Mouse (Mus musculus): Measurements from ENCODE around the gene Foxp4.

The Foxp4 gene

DNA sequence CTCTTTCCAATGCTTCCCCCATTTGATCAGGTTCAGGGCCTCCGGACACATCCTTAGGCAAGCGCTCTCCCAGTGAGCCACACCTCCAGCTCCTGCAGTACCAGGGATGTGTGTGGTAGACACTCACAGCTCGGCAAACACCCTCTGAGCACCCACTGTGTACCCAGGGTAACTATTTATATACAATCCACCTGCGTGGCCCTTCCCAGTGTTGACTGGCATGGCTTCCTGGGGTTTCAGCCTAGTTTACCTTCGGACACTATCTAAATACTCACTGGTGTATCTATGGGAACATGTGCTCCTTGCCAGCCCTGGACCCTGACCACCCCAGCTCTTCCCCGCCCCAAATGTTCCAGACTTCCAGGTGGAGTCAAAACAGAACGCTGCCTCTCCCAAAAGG is 34.7 kb downstream of the Foxp4 start:
- DNase-seq (ENCODE audit: low spot score), result peak; percentile 85

DNA sequence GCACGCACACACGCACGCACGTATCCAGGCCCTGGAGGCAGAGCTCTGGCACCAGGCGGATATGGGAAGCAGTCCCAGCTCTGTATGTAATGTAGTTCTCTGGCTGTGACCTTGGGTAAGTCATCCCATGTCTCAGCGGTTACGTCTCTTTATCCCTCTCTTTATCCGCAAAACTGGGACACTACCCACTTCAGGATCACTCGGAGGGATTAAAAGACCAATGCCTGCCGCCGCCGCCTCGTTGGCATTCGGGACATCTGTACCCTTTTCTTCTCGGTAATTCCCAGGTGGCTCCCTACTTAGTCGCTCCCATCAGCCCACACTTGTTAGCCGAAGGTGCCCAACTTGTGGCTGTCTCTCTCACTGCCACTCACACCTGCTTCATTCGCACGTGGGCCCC is 35.2 kb downstream of the Foxp4 start:
- DNase-seq (ENCODE audit: low spot score), result no peak

DNA sequence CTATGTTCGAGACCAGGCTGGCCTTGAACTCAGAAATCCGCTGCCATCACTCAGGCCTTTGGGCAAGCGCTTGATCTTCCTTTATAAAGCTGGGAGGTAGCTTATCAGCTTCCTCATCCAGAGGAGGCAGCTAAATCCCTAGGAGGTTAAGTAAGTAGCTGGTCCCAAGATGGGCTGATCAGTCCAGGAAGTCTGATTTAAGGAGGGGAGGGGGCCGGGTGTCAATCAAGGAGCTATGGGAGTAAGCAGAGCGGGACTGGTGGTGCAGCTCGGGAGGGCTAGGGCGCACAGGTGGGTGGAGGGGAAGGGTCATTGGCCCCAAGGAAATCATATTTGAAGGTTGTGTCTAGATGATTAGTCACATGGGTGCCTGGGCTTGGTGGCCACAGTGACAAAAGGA is 35.8 kb downstream of the Foxp4 start:
- no peak for DNase-seq (ENCODE audit: low spot score)

DNA sequence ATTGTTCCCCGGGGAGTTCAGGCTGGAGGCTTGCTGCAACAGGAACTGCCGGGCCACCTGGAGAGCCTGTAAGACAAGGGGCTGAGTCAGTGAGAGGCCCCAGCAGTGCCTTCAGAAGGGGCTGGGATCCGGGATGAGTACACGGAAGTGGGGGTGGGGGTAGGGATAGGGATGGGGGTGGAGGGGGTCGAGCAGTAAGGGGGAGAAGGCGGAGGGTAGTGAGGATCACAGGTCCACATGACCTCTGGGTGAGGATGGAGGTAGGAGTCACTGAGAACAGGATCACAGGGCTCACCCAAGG is 36.3 kb downstream of the Foxp4 start:
- no peak for DNase-seq (ENCODE audit: low spot score)

DNA sequence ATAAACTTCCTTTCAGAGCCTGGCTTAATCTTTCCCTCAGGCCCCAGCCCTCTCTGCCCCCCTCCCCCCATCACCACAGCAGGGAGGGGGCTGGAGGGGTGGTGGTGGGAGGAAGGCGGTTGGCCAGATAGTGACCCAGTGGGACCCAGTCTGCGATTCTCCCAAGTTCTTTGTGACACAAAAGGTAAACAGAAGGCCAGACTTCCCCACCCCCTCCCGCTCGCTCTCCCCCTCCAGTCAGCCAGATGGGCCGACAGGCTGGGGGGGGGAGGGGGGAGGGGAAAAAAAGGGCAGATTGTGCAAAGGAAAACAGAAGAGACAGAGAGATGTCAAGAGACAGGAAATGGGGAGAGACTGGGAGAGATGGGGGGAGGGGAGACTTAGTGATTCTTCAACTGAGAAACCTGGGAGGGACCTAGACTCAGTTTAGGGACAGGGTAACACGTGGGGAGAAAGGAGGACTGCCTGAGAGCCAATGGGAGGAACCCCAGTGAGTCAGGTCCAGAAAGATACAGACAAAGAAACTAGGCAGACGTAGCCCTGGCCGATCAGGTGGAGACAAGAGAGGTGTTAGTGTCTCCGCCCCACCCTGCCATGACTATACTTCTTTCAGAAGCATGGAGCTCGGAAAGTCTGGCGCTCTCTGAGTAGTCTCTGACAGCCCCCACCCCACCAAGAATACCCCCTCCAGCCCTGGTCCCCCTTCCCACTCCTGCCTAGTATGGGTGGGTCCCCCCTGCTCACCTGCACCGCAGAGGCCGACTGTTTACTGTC is 36.9 kb downstream of the Foxp4 start:
- no peak for DNase-seq (ENCODE audit: low spot score)

DNA sequence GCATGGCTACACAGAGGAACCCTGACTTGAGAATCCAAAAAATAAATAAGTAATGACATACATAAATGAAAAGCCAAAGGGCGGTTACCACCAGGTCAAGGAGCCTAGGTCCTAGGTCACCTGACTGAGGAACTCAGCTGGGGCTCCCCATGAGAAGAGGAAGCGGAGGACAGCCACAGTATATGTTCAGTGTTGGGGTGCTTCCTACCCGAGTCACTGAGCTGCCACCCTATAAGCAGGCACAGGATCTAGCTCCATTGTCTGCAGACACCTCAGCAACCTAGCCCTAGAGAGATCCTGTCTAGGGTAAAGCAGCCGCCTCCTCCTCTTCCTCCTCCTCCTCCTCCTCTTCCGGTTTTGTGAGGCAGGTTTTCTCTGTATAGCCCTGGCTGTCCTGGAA is 41.3 kb downstream of the Foxp4 start:
- DNase-seq (ENCODE audit: low spot score), result no peak

DNA sequence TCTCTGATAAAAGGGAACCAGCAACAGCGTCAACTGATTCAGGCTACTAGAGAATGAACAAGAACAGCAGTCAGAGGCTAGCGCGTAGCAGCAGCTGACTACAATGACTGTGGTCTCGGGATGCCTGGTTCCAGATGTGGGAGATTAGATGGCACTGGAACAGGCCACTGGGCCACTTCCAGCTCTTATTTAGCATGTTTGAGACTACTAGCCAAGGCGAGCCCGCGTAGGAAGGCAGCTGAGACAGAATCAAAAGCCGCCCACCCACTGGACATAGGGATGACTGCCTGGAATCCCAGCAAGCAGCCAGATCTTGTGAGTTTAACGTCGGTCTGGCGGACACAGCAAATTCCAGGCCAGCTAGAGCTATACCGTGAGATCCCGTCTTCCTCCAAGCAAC is 43.1 kb downstream of the Foxp4 start:
- DNase-seq (ENCODE audit: low spot score), result no peak

DNA sequence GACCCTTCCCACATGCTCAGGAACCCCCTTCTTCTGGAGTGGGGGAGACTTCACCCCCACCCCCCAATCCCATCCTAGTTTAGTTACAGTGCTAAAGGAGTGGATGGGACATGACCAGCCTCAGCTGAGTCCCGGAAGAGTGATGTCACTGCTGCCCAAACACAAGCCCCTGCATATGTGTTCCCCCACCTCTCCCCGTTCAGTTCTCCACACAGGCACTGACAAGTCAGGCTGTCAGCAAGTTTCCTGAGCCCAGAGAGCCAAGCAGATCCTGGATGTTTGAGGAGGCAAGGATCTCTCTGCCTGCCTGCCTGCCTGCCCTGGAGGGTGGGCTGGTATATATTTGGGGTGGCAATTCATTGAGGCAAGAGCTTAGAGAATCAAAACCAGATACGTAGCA is 45.2 kb downstream of the Foxp4 start:
- DNase-seq (ENCODE audit: low spot score), result no peak

DNA sequence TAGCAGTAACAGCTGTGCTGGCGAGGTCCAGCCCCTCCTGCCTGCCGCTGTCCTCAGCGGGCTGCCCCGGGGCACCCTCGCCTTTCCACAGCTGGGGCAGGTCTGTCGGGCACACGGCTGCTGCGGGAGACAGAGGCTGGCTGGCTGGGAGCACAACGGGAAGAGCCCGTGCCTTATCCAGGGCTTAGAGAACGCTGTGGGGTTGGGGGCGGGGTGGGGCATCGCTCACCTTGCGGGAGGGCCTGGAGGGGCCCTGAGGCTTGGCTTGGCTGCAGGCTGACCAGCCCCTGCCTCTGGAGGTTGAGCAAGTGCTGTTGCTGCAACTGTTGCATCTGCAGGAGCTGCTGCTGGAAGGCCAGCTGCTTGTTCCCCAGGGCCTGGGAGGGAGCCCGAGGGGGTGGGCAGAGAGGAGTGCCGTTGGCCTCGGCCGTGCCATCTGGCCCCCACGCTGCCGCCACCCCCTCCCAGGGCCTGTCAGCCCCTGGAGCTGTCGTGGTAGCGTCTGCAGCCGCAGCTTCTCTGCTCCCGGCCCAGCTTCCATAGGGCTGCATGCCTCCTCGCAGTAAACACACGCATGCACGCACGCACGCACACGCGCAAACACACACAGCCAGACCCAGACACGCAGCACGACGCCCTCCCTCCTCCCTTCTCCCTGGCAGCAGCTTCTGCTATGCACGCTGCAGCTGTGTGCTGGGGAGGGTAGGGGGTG is 45.9 kb downstream of the Foxp4 start:
- no peak for DNase-seq (ENCODE audit: low spot score)

DNA sequence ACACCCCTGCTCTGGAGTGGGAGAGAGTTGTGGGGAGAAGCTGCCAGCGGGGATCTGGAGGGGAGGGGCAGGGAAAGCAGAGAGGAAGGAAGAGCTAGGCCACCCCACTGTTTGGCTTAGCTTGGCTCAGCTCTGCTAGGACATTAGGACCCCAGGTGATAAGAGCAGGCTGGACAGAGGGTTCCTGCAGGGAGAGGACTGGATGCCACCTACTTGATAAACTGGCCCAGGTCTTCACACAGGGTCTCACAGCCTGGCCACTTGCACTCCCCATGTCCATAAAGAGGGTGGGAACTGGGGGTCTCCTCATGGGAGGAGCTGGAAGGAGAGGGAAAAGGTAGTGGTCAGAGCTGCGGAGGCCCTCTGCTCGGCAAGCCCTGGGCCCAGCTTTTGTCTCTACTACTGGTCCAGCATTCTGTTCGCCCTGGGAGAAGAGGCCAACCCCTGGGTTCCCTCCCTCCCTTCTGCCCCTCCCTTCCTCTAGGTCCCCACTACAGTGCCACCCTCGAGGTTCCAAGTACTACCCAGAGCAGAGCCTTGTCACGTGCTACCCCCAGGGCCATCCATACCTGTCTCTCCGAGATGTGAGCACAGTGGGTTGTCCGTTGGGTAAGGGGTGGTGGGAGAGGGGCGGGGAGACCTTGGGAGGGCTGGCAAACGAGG is 46.6 kb downstream of the Foxp4 start:
- no peak for DNase-seq (ENCODE audit: low spot score)

DNA sequence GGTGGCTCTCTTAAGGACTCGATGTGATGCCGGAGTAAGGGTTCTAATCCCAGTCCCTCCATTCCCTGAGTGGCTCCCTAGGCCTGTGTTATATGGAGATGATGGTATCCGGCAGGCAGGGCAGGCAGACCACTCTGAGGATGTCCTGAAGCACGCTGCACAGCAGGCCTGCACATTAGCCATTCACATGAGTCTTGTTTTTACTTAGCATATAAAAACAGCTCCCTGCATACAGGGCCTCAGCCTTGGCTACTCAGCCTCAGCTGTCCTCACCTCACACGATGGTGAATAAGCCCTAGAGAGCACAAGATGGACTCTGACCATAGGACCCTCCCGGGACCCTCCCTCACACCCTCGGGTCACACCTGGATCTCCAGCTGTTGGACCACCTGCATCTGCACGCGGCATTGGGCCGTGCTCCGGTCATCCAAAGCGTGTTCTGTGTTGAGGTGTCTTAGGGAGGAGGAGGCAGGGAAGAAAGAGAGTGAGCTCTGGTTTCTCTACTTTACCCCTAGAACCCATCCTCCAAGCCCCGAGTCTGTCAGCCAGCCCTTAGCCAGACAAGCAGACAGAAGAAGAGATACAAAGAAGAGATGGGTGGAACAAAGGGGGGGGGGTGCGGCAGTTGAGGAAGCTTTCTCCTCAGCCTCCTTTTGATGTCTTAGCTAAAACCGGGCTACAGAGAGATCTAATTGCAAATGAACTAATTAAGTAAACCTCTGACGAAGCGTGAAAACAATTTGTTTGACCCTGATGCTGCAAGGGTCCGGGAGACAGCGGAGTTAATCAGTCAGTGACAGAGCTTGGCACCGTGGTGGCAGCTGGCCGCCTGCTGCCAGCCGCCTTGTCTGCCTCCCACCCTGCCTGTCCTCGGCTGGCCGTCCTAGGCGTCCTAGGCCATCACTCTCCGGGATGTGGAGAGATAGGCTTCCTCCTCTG is 47.4 kb downstream of the Foxp4 start:
- DNase-seq (ENCODE audit: low spot score), result no peak

DNA sequence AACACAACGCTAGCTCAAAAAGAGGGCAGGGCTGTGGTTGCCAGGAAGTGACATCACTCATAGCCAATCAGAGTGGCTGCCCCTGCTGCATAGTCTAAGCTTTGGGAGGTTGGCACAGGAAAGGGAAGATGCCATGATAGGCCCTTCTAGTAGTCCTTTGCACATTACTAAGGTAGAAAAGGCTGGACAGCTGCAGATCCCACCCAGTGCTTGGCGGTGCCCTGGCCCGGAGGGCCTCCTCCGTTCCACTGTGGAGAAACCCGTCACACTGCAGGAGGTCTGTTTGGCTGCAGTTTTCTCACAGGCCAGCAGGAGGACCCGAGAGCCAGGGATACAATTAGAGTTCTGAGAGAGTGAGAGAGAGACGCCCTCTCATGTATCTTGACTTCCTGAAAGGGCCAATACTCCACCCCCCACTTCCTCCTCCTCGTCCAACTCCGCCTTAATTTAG is 51.1 kb downstream of the Foxp4 start:
- peak; percentile 90 for DNase-seq (ENCODE audit: low spot score)

DNA sequence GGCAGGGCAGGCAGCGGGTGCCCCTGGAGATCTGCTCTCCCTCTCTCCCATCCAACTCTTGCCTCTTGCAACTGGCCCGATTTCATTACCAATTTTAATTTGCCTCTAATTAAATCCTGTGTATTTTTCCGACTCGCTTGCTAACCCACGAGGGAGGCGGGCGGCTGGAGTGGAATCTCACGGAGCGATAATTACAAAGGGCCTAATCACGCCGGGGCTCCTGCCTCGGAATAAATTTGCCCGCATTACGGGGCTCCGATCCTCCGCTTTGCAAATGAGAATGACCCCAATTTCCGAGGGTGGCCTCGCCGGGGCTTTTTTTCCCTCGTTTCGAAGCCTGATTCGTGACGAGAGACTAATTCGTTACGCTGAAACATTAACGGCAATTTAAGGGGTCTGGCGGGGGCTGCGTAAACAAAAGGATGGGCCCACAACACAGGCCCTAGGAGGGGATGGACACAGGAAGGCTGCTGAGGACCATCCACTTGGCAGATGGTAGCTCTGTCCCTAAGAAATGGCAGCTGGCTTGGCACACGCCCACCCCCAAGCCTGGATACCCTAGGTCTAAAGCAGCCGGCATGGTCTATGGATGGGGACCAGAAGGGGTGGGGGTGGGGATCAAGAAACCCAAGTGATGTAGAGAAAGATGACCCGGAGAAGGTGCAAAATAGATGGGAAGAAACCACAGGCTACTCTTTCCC is 52.0 kb downstream of the Foxp4 start:
- DNase-seq (ENCODE audit: low spot score), result no peak

DNA sequence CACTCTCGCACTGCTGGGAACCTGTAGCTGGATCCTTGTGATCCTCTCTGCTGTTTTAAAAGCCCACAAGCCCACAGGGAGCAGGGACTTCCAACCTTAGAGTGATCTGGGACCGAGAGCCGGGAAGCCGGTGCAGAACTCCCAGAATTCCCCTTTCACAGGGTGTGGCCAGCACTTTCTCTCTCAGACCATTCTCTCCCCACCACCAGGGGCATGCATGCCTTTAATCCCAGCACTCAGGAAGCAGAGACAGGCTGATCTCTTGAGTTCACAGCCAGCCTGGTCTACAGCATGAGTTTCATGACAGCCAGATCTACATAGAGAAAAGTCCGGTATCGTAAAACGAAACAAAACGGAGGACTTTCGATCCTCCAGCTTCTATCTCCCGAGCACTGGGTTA is 54.6 kb downstream of the Foxp4 start:
- no peak for DNase-seq (ENCODE audit: low spot score)

DNA sequence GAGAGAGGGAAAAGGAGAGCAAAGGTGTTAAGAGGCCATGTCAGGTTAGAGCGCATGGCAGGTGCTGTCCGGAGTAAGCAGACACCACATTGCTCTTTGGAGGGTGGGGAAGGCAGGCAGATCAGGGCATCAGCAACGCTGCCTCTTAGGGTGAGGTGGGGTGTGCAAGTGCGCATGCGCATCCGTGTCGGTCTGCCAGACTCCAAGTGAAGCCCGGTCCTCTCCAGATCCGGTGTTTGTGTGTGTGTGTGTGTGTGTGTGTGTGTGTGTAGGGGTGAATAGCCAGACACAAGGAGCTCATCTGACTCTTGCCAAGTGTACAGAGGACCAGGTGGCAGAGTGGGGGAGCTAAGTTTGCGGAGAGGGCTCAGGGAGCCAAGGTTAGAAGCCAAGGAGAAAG is 58.4 kb downstream of the Foxp4 start:
- no peak for DNase-seq (ENCODE audit: low spot score)

DNA sequence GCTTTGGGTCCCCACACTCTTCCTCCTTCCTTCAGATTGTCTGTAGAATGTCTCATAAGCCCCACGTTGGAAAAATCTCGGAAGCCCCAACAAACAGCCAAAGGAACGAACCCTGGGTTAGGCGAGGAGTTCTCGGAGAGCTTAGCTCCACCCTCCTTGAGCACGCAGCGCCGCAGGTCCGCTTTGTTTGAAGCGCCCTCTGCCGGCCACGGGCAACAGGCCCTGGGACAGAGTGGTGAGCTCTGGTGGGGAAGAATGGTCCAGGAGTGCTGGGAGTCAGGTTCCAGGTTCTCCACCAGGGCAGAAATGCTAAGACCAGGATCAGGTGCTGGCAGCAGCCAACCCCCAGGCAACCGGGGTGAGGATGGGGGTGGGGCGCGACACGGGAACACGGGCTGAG is 59.9 kb downstream of the Foxp4 start:
- DNase-seq (ENCODE audit: low spot score), result peak; percentile 88

DNA sequence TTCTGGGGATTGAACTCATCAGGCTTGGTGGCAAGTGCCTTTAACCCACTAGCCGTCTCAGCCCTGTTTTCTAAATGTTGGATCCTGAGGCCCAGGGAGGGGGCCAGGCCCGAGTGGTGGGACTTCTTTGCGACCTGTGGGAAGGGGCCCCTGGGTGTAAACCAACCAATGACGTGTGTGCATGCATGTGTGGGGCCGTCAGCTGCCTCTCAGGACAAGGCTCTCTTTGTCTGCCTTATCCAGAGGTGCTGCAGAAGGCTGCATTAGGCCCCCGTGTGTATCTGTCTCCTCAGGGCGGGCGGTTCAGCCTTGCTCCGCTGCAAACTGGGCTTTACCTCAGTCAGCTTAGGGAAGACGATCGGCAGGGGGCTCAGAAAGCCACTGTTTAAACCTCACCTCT is 61.0 kb downstream of the Foxp4 start:
- DNase-seq (ENCODE audit: low spot score), result no peak

DNA sequence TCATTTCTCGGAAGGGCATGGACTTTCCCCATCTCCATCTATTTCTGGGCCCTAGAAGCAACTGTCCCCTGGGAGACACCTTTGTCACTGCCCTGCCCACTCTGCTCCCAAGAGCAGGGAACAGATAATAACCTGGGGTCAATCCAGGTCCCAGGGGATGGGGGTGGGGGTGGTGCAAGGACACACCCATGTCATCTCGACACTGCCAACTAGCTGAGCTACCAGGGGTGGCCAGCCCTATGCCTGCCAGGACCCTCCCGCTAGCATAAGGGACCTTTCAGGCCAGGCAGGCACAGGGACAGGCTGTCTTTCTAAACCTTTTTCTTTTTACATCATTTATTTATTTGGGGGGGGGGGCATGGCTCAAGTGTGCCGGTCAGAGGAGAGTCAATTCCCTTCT is 61.4 kb downstream of the Foxp4 start:
- no peak for DNase-seq (ENCODE audit: low spot score)

DNA sequence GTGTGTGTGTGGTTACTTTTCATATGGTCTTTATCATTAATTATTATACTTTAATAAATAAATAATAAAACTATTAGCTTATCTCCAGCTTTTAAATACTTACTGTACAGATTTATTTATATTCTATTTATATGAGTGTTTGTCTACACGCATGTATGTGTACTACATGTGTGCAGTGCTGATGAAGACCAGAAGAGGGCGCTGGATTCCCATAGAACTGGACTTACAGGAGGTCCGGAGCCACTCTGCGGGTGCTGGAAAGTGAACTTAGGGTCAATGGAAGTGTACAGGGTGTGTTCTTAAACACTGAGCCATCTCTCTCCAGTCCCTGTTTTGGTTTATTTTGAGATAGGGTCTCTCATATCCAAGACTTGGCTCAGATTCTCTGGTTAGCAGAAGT is 68.9 kb downstream of the Foxp4 start:
- DNase-seq (ENCODE audit: low spot score), result no peak

DNA sequence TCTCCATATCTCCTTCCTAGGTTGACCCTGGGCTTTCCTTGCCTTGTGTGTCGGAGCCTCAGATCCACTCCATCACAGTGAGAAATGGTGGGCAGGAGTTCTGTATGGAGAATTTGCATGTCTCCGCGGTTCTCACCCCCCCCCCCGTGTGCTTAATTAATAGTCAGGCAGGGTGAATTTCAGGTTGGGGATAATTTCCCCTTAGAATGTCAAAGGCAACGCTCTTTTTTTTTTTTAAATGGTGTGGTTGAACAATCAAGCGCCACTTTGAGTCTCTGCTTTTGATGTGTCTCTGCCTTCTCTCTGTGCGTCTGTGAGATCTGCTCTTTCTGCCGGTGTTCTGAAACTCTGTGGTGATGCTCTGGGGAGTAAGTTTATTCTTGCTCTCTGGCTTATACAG is 69.5 kb downstream of the Foxp4 start:
- DNase-seq (ENCODE audit: low spot score), result no peak

DNA sequence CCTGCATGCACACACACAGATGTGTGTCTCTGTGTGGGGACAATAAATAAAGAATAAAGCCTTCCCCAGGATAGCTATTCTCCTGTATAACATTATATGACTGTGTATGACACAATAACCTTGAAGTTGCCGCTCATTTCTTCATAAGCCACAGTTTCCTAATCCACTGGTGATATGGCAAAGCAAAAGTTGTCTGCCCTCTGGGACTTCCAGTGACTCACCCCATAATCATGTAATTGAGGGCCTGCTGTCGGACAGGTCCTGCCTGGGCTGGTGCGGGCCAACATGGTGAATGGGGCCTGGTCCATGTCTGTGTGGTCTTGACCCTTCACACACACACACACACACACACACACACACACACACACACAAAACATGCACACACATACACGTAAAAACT is 70.7 kb downstream of the Foxp4 start:
- DNase-seq (ENCODE audit: low spot score), result no peak

DNA sequence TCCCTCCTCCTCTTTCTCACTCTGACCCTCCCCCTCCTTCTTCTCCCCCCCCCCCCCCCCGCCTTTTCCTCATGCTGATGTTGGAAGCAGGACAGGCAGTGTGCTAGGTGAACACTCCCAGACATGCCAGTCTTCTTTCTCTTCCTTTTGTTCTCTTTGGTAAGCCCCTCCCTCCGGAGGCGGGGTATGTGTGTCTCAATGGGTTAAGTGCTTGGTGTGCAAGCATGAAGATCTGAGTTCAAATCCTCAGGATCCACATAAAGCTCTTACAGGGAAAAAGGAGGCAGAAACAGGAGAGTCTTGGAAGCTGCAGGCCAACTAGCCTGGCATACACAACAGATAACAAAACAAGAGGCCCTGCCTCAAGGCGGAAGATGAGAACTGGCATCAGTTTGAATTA is 71.1 kb downstream of the Foxp4 start:
- no peak for DNase-seq (ENCODE audit: low spot score)
